Mouse (Mus musculus) heart, adult 9 months (tissue): Measurements from ENCODE around the gene Ank2.

ENCODE experiments used
- DNase-seq, 2 experiments: peaks; one replicate each; pipeline ENCODE4 v3.0.0; 2022; ENCODE audit warnings: low spot score in 2 of 2

Gene Ank2

DNA sequence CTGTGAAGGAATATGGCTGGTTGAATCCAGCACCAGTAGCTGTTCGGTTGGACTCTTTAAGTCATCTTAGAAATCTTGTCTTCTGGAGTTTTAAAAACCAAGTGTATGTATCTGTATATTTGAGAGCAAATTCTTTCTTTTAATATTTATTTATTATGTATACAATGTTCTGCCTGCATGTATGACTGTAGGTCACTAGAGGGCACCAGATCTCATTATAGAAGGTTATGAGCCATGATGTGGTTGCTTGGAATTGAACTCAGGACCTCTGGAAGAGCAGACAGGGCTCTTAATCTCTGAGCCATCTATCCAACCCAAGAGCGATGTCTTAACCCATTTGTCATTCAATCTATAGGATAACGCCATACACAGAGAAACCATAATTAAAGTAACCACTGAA, 312.9 kb downstream of the Ank2 start:
- DNase-seq: no peak

DNA sequence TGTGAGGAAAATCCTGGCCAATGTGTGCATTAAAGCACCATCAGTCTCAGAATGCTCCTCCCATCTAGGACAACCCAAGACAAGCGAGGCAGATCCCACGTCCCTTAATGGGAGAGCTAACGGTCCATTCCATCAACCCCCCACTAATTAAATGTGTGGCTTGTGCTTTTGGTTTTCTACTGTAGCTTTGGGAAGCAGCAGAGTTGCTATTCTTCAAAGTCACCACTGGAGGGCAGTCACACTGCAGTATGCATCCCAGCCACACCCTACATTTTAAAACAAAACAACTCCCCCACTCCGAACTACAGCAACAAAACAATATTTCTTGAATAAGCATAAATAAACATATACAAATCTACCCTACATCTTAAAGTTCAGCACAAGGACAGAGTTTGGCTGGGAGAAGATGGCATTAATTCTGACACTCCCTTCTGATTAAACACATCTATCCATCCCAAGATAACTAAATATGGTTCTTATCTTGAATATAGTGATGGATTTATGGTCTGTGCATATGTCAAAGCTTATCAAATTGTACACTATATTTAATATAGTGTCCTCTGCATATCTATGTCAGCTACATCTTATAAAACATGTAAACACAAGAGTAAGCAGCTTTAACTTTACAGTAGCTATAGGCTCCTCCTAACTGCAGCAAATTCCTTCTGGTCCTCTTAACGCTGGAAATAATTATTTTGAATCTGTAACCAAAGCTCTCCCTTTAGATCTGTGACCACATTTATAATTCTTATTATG, 315.0 kb downstream of the Ank2 start:
- DNase-seq: peak; percentile 4 to 18

DNA sequence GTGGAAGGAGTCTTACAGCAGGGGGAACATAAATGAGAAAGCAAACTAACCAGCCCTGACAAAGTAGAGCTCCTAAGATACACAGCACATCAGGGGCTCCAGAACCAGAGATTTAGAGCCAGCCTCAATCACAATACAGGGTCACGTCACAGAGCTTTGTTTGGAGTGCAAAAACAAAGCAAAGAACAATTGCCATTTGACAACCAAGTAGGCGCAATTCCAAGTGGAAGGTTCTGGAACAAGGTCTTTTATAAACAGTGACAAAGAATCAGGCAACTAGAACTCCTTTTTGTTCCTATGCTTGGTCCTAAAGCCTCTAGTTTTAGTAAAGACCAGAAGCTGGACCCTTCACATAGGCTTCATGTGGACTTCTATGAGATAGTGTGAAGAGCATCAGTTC, 326.5 kb downstream of the Ank2 start:
- no peak for DNase-seq

DNA sequence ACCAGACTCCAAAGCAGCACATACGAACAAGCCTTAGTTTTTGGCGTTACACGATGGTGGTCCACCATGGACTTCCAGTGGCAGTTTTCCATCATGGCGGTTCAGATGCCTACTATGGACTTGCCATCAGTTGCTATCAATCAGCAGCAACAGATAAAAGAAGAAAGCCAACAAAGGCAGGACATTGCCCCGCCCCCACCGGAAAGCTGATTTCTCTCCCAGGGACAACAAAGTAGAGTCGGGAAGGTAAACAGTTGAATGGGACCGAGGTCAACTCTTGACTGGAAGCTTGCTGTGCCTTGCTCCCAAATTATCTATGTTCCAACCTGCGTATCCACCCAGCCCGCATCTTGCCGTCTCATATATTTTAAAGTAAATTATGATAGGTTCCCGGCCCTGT, 328.9 kb downstream of the Ank2 start:
- no peak for DNase-seq

DNA sequence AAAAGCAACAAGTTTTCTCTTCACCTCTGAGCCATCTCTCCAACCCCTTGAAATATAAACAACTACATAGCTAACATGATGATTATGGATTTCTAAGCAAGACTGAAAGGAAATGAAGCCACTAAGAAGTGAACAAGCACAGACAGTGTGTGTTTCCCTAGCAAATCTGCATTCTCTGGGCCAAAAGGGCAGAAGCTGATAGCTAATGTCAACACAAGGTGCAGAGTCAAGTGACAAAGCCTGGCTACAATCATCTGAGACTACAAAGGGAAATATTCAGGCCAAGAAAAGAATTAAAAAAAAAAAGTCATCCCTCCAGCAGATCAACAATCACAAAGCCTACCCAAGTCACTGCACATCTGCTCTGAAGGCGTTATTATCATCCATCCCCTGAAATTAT, 330.0 kb downstream of the Ank2 start:
- DNase-seq: no peak

DNA sequence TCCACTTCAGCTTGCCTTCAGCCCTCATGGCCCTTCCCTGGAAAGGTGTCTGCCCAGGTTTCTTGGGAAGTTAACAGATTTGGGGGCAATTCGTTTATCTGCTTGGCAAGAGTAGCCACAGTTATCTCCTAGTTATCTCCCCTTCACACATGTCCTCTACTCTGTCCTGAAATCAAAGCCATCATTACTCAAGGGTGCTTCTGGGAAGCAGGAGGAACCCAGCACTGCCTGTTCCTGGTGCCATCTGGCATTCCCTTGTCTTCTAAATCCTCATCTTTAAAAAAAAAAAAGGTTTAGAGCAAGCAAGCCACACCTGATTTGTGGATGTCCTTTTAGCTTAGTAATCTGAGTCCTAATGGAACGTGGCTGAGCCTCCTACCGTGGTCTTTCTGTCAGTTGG, 335.4 kb downstream of the Ank2 start:
- DNase-seq: no peak

DNA sequence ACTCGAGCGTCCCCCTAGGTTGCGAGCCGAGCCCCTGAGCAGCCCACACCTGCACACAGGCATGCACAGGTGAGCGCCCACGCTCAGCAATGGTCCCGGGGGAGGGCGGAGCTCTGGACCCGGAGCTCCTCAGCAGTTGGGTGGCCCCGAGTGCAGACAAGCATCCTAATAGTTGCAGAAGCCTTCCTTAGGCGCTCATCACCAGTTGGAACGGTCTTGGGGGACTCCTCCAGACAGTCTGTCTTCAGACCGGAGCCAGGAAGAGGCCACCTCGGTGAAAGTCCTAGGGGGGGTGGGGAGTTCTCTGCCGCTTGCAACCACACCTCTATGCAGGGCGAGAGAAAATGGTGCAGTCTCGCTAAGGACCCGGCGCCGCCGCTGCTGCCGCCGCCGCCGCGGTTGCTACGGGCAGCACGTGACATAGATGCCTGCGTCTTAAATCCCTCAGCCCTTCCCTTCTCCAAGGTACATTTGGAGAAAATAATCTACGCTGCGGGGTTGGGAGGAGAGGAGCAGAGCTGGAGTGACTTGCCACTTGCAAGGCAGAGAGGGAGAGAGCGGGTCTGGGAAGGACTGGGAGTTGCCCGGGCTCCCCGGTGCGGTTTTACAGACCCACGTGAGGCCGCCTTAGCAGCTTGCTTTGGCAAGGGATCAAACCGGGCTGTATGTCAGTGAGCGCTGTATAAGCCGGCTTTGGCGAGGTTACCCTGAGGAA, 337.0 kb downstream of the Ank2 start:
- DNase-seq: peak; percentile 30 to 38

DNA sequence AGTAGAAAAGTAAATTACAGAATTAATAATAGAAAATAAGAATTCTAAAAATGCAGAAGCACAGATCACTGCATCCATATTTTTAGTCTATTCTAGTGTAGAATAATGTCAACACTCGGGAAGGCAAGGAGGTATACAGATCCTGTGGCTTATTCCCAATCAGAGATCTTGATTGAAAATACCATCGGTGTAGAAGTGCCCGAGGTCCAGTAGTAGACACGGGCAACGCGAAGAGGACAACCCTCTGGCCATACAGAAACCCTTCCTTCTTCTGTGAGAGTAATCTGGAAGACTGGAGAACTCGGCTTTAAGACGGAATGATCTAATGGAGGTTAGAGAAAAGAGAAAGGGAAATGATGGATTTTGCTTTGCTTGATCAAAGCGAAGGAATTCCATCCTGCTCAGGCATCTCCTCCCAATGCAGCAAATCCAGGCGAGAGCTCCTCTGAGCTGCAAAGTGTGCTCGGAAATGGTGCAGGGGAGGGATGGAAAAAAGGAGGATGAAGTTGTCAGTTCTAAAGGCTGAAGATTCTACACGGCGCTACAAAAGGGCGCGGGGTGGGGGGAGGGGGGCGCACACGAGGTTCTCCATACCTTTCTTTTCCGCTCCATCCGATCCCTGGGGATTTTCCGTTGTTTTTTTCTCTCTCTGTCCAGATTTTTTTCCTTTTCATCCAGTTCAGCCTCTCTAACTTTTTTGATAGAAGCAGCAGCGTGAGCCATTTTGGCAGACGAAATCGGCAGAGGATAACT, 337.9 kb downstream of the Ank2 start:
- DNase-seq: no peak

DNA sequence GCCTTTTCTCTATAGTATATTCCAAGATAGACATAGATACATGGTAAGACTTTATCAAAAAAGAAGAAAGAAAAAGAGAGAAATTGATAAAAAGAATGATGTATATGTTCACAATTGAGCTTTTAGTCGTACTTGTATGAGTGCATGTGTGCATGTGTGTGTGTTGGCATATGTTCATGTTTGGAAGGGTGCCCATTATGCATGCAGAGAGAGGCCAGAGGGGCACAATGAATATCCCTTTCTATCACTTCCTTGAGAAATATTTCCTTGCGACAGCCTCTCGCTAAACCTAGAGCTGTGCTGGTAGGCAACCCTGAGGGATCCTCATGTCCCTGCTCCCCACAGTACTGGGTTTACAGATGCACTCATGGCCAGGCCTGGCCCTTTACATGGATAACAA, 341.4 kb downstream of the Ank2 start:
- DNase-seq: no peak

DNA sequence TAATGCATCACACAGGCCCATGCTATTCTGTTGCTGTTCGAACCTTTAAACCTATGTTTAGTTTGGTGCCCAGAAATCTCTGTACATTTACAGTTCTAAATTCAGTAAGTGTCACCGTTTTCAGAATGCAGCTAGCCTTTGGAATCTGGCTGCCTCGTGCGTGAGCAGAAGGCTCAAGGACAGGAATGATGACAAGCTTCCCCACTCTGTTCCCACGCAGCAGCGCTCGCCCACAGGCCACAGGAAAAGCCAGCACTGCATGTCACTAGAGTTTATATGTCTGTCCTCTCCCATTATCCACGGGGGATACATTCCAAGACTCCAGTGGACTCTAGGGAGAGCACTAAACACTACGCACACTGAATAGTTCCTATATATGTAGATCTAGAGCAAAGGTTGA, 343.1 kb downstream of the Ank2 start:
- no peak for DNase-seq

DNA sequence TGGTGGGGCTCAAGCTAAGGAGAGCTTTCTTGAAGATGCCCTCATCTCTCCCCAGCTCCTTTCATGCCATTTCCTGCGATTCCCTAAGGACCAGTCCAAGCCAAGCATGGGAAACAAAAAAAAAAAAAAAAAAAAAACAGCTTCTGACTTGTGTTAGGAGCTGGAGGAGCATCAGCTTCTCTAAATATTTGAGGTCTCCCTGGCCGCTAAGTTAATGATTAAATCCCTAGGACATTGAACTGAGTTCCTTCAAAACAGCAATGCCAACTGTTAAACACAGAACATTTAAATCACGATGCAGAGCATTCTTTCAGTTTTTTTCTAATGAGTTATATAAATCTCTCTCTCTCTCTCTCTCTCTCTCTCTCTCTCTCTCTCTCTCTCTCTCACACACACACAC, 345.3 kb downstream of the Ank2 start:
- no peak for DNase-seq

DNA sequence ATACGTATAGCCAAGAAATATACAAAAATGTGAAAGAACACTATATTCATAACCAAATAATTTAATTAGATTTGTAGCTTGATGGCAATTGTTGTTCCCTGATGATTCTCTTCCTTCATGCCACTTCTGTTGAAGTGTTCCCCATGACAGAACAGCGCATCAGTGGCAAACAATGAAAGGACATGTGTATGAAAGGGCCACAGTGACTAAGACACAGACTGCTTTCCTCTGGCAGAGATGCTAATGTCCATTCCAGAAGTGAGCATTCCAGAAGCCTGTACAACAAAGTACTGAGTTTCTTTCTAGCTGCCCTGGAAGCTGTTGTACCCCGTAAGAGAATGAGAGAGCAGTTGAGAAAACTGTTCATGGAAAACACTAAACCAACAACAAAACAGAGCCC, 345.7 kb downstream of the Ank2 start:
- DNase-seq: no peak

DNA sequence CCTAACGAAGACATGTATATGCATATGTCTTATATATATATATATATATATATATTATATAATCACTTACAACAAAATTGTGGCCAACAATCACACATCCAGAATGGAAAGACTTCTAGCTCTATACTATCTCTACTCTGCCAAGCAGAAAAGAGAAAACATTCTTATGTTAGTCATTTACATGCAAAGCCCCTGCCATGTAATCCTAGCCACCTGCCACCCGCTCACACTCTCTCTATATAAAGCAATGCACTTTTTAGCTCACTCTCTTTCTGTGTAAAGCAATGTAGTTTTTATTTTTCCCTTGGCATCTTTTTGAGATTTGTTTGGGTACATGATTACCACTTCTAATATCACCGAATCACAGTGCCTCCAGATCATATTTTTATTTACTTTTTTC, 350.5 kb downstream of the Ank2 start:
- no peak for DNase-seq

DNA sequence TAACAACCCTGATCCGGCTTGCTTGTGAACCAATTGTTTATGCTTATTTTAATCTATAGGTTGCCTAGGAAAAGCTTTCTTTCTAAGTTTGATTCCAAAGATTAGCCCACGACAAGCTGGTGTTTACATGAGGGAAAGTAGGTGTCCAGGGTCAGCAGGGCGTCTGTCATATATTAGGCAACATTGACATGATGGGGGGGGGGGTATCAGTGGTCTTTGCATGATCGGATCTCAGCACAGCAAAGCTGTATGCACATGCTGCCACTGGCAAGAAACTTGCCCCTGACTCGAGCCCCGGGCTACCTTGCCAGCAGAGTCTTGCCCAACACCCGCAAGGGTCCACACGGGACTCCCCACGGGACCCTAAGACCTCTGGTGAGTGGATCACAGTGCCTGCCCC, 358.6 kb downstream of the Ank2 start:
- DNase-seq: no peak

DNA sequence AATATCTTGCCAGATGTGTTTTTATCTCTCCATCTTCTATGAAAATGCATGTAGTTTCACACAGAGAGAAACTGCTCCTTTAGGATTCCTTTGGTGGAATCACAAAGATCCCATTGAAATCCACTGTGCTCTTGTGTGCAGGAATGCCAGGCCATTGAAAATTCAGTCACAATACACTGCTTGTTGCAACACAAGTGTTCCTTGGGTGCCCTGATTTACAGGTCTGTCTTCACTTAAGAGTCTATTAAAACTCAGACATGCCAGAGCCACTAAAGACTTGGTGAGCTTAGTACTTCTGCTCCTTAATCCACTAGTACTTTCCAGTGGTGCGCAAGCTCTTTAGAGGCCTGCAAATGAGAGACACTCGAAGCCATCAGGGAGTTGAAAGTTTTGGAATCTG, 359.5 kb downstream of the Ank2 start:
- no peak for DNase-seq

DNA sequence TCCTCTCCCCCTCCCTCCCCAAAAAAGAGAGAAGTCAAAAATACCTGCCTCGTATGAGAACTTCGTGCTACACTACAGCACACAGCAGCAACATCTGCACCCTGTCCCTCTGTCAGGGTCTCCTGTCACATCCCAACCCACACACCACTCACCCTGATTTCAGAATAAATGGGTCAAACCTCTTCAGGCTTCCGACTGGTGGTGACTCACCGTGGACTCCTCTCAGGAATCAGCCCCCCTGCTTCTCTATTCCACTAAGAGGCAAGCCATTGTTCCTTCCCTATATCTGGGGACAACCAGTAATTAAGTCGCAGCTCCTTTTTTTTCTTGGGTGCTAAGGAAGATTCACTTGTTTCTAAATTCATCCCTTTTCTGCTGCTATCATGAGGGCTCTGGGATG, 361.6 kb downstream of the Ank2 start:
- no peak for DNase-seq

DNA sequence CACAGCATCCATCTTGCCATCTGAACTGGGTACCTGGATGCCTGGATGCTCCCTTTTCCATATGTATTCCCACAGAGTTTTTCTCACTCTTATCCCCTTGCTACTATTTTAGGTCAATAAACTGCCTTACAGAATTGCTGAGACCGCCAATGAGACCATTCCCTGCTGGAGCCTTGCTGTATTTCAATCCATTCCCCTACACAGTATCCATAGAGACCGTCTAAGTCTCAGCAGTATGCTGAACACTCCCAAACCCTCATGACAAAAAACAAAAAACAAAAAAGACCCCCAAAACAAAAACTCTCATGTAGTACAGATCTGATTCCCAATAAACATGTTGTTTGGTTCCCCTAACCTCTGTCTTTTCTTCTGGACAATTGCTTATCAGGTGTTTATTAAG, 365.1 kb downstream of the Ank2 start:
- DNase-seq: no peak

DNA sequence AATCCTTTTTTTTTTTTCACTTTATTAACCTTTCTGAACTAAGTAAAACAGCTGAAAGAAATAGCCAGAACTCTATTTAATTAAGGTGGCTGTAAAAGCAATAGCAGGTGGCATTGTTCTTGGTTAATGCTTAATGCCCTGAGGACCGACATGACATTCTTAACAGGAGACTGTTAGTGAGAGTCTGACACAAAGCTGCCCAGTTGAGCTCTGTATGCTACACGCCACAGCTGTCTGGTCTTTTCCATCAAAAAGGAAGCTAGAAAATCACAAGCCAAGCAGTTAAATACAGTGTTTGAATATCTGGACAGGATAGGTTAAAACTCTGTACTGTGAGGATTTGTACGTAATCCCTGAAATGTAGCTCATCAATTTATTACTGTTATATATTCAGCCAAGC, 368.1 kb downstream of the Ank2 start:
- DNase-seq: no peak

DNA sequence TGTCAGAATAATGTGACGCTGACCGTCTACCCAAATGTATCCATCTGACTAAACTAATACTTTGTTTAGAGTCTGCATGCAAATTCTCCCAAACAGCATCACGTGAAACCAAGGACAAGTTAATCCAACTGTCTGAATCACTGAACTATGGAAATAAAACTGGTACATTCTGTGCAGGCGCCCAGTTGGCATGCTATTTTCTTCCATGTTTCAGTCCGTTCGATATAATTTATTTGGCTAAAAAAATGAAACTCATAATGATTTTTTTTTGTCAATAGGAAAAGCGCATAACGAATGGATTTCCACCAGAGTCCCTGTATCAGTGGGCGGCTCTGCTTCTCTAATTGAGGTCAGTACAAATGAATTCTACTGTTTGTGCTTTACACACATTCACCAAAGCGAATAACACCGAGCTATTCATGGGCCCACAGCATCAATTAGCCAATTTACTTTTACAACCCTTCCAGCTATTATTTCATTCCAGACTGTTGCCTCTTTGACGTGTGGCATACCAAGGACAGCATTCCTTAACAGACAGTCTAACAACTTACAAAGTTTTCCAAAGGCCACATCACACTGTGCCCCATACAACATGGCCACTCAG, 368.9 kb downstream of the Ank2 start:
- DNase-seq: no peak

DNA sequence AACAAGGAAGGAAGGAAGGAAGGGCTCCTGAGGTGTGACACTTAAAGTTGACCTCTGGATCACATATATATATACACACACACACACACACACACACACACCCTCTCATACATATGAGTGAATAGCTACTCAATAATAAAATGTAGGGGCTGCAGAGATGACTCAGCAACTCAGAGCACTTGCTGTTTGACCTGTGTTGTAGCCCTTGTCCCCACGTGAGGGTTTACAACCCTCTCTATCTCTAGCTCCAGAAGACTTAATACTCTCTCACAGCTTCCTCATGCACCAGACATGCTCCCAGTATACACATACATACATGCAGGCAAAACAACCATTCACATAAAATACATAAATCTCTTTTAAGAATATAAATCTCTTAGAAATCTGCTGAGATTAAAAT, 369.4 kb downstream of the Ank2 start:
- no peak for DNase-seq

DNA sequence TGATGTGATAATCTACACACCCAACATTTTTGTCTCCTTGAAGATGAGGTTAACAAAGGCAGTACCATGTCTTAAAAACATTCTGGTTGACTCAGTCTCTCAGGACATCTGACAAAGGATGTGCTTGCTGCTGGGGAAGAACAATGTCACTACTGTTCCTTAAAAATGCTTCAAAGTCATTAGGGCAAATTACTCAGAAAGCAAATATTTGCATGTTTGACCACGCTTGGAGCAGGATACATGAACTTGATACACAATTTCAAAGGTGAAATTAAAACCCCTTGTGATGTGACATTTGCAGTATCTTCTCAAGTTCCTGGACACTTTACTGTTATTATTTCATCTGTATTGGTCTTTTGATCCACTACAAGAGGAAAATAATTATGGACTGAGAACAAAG, 371.5 kb downstream of the Ank2 start:
- no peak for DNase-seq

DNA sequence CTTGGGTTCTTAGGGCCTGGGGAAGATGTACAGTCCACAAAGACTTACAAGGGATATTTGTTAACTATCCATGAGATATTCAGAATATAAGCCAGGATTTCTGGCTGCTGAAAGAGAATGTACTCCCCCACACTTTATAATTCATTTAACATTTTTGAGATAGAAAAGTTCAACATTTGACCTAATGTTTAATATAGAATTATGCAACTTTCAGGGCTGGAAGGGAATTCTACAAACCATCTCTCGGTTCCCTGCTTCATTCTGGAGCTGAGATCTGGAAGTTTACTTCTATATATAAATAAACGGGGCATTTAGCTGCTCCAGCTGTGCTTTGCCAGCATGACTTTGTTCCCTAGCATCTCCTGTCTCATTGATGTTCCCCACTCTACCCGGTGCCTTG, 372.9 kb downstream of the Ank2 start:
- DNase-seq: no peak
